Mouse (Mus musculus) kidney, adult 2 months (tissue): Measurements from ENCODE around the gene Slc25a26. TPM values are rescaled to one million over a fixed set of nuclear protein-coding genes. Genes with fewer than 3 reads are reported as not detected.

Experiments
- DNase-seq: peaks from one replicate; pipeline ENCODE4 v3.0.0; 2021
- H3K27ac ChIP-seq: fragments of 200-500 bp; 2 replicates; pipeline ENCODE4 v1.5.1; 2012; ENCODE audit warnings: low read depth, low read length, control low read depth, inconsistent platforms; ENCODE audit not compliant: insufficient read depth
- H3K27me3 ChIP-seq: fragments of 200-500 bp; replicated peaks from 2 replicates; pipeline ENCODE4 v1.6.1; 2012; ENCODE audit warnings: mild to moderate bottlenecking, moderate library complexity, low read length, inconsistent platforms; ENCODE audit not compliant: control insufficient read depth, insufficient read depth
- H3K36me3 ChIP-seq: fragments of 200-500 bp; 2 replicates; pipeline ENCODE4 v1.6.1; 2012; ENCODE audit warnings: mild to moderate bottlenecking, moderate library complexity, low read length, inconsistent platforms; ENCODE audit not compliant: control insufficient read depth, insufficient read depth
- H3K4me1 ChIP-seq: fragments of 200-500 bp; 2 replicates; pipeline ENCODE4 v1.6.1; 2011; ENCODE audit warnings: low read length; ENCODE audit not compliant: control insufficient read depth, insufficient read depth
- H3K4me3 ChIP-seq: fragments of 200-500 bp; 2 replicates; pipeline ENCODE4 v1.5.1; 2011; ENCODE audit warnings: mild to moderate bottlenecking, low read depth, low read length, control low read depth; ENCODE audit not compliant: insufficient read depth
- CTCF ChIP-seq: fragments of 200-500 bp; conservative IDR thresholded peaks from 2 replicates; pipeline ENCODE4 v1.5.1; 2011; ENCODE audit warnings: low read depth, mild to moderate bottlenecking, control low read depth, low read length, moderate library complexity, mixed read lengths; ENCODE audit not compliant: insufficient read depth, insufficient read length
- POLR2A ChIP-seq: fragments of 200-500 bp; IDR thresholded peaks from one replicate; pipeline ENCODE4 v1.6.1; 2011; ENCODE audit warnings: low read depth, low read length, control low read depth
- WGBS: fragments of 180-500 bp; shearing (Covaris S2); methylation state at CpG from one replicate; pipeline ENCODE4 v1.1.7; 2018; 5-methylcytosine and 5-hydroxymethylcytosine counted together
- polyA plus RNA-seq: library from polyadenylated mRNA; depleted of rRNA; stranded (reverse); fragments of >200 nt; gene quantifications from 2 replicates; pipeline ENCODE4 v1.2.3, GENCODE M21; 2012

Slc25a26 gene
- polyA plus RNA-seq, 1 experiment = 18.3 TPM

GRCm38 (mm10) chr6:94565766-94566165 lies 65.6 kb downstream of the Slc25a26 start:
- H3K36me3 ChIP-seq = no peaks in the 10 kb centered on the region
- H3K27ac ChIP-seq = no peak overlapping the region
- H3K4me3 ChIP-seq = no peak overlapping the region
- no peaks in the 10 kb centered on the region for H3K4me1 ChIP-seq
- H3K27me3 ChIP-seq = no peaks in the 10 kb centered on the region
- TF ChIP-seq CTCF (no peak), POLR2A (no peak)
- 84% methylated on average over 2 of the region's 2 CpGs for WGBS
- no peak for DNase-seq

- no peaks in the 10 kb centered on the region for H3K4me1 ChIP-seq
- no peak overlapping the region for H3K27ac ChIP-seq
- no peak overlapping the region for H3K4me3 ChIP-seq
- H3K27me3 ChIP-seq = no peaks in the 10 kb centered on the region
- no peak for DNase-seq
- 90% methylated on average over 2 of the region's 2 CpGs for WGBS
- no peaks in the 10 kb centered on the region for H3K36me3 ChIP-seq
- TF ChIP-seq POLR2A (no peak), CTCF (no peak)
These were observed 67.9 kb downstream of the Slc25a26 start for GRCm38 (mm10) chr6:94568040-94568439.

DNA sequence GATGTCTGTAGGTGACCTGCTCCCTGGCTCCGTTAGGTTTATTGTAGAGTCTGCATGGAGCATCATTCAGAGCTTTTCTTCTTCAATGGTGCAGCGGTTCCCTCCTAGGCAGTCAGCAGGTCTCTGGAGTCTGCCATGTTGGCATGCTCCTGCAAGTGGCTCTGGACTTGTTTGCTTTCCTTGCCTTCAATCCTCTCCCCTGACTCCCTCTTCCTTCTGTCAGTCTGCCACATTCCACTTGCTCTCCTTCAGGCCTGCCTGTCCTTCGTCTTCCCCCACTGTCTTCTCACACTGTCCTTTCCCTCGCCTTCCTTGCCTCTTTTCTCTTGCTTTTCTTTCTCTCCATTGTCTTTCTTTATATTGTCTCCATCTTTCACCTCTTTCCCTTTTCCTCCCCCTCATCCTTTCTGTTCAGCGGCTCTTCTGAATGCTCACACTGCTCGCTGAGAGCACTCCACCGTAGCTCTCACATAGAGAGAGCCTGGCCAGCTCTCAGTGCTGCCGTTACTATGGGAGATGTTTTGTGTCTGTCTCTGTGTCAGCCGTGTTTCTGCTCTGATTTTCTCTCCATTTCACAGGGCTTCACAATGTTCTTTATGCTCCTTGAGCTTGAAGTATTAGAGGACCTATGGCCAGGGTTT lies 75.5 kb downstream of the Slc25a26 start:
- Histone ChIP-seq H3K36me3 (no peaks in the 10 kb centered on the region), H3K27me3 (no peaks in the 10 kb centered on the region), H3K4me1 (no peaks in the 10 kb centered on the region), H3K27ac (no peak overlapping the region), H3K4me3 (no peak overlapping the region)
- TF ChIP-seq POLR2A (no peak), CTCF (no peak)
- 78% methylated on average over 9 of the region's 9 CpGs for WGBS
- DNase-seq = no peak

GRCm38 (mm10) chr6:94577991-94578390 lies 77.9 kb downstream of the Slc25a26 start:
- DNase-seq = no peak
- WGBS = 93% methylated on average over 8 of the region's 8 CpGs
- Histone ChIP-seq H3K4me3 (no peak overlapping the region), H3K27me3 (no peaks in the 10 kb centered on the region), H3K4me1 (no peaks in the 10 kb centered on the region), H3K36me3 (no peaks in the 10 kb centered on the region), H3K27ac (no peak overlapping the region)
- TF ChIP-seq POLR2A (no peak), CTCF (no peak)

DNA sequence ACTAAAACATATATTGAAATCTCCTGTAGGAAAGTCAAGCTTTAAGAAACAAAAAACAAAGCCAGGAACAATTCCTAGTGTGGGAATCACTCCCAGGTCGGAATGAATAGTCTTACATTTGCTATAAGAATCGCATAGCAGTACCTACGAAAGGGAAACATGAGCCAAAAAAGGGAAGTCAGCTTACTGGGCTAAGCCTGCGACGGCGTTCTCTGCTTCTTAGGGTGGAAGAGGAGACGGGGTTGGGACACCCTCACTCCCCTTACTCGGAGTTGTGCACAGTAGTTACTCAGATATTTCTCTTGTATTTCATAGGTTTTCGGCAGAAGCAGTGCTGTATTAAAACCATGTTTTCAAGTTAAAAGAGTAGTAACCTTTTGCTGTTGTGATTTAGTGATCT lies 81.9 kb downstream of the Slc25a26 start:
- TF ChIP-seq POLR2A (no peak), CTCF (no peak)
- no peak for DNase-seq
- H3K27me3 ChIP-seq = no peaks in the 10 kb centered on the region
- WGBS = 73% methylated on average over 9 of the region's 9 CpGs
- no peaks in the 10 kb centered on the region for H3K4me1 ChIP-seq
- H3K36me3 ChIP-seq = no peaks in the 10 kb centered on the region
- H3K4me3 ChIP-seq = no peak overlapping the region
- H3K27ac ChIP-seq = no peak overlapping the region

GRCm38 (mm10) chr6:94584147-94584695 lies 84.1 kb downstream of the Slc25a26 start:
- no peak overlapping the region for H3K27ac ChIP-seq
- H3K27me3 ChIP-seq = no peaks in the 10 kb centered on the region
- H3K36me3 ChIP-seq = no peaks in the 10 kb centered on the region
- DNase-seq = no peak
- no peaks in the 10 kb centered on the region for H3K4me1 ChIP-seq
- TF ChIP-seq POLR2A (no peak), CTCF (no peak)
- no peak overlapping the region for H3K4me3 ChIP-seq
- 97% methylated on average over 9 of the region's 9 CpGs for WGBS

- Histone ChIP-seq H3K27me3 (no peaks in the 10 kb centered on the region), H3K4me1 (no peaks in the 10 kb centered on the region), H3K27ac (no peak overlapping the region), H3K4me3 (no peak overlapping the region), H3K36me3 (no peaks in the 10 kb centered on the region)
- WGBS = 90% methylated on average over 4 of the region's 4 CpGs
- TF ChIP-seq POLR2A = no peak
- no peak for TF ChIP-seq CTCF
- DNase-seq = no peak
These were observed 84.8 kb downstream of the Slc25a26 start for GRCm38 (mm10) chr6:94584976-94585375.
